Mouse (Mus musculus): ENCODE data around the gene AL607142.1. TPM values are rescaled to one million over a fixed set of nuclear protein-coding genes. Genes with fewer than 3 reads are reported as not detected.

AL607142.1 gene
- total and polyA plus RNA-seq, 2 experiments from 2014 or later: not detected

DNA sequence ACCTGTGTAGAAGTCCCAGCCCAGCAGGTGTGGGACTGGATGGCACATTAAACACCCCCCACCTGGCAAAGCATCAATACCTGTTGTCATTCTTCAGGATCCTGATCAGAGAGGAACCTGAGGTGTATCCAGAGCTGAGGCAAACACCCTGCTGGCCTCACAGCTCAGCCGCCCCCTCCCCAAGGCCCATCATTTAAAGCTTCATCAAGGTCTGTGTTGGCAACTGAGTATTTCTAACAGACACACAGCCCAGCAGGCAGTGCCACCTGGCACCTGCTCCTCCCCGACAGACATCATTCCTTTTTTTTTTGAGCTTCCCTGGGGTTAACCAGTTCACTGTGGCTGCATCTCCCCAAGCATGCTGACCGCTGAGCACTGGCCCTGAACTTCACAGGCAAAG is 50.7 kb downstream of the AL607142.1 start:
- Histone ChIP-seq H3K4me3 (ENCODE audit: low read depth, low read length) (no peak overlapping the region), H3K4me1 (ENCODE audit: insufficient read depth, low read length) (no peaks in the 10 kb centered on the region), H3K27ac (ENCODE audit: low read depth, low read length) (no peak overlapping the region), H3K9me3 (ENCODE audit: low read length) (peaks cover 5% of the 10 kb centered on the region; the same call in 1 of the 2 replicates), H3K4me2 (ENCODE audit: low read depth, low read length, poor library complexity, severe bottlenecking) (no peak overlapping the region), H3K9ac (replicated peaks; ENCODE audit: low read length, poor library complexity, severe bottlenecking) (no peak overlapping the region), H3K27me3 (ENCODE audit: insufficient read depth, low read length) (no peaks in the 10 kb centered on the region), H3K36me3 (ENCODE audit: insufficient read depth, low read length) (no peaks in the 10 kb centered on the region)
- DNase-seq (ENCODE audit: low spot score): no peak
- 91% methylated on average over 3 of the region's 3 CpGs for WGBS
- ATAC-seq (ENCODE audit: low FRiP score): no peak
- TF ChIP-seq CTCF (IDR thresholded peaks at IDR 0.05): no peak

GRCm38 (mm10) chr4:120116312-120116711 is 51.5 kb downstream of the AL607142.1 start:
- TF ChIP-seq CTCF (IDR thresholded peaks at IDR 0.05): no peak
- no peaks in the 10 kb centered on the region for H3K27me3 ChIP-seq (ENCODE audit: insufficient read depth, low read length)
- ATAC-seq (ENCODE audit: low FRiP score): no peak

GRCm38 (mm10) chr4:120120276-120120675 is 55.5 kb downstream of the AL607142.1 start:
- TF ChIP-seq CTCF (IDR thresholded peaks at IDR 0.05): peak; percentile 90
- Histone ChIP-seq H3K9ac (replicated peaks; ENCODE audit: low read length, poor library complexity, severe bottlenecking) (no peak overlapping the region), H3K27ac (ENCODE audit: low read depth, low read length) (no peak overlapping the region), H3K27me3 (ENCODE audit: insufficient read depth, low read length) (no peaks in the 10 kb centered on the region), H3K36me3 (ENCODE audit: insufficient read depth, low read length) (peaks cover 4% of the 10 kb centered on the region; the same call in 1 of the 2 replicates), H3K9me3 (ENCODE audit: low read length) (peaks cover 5% of the 10 kb centered on the region; the same call in 1 of the 2 replicates), H3K4me2 (ENCODE audit: low read depth, low read length, poor library complexity, severe bottlenecking) (no peak overlapping the region), H3K4me1 (ENCODE audit: insufficient read depth, low read length) (no peaks in the 10 kb centered on the region), H3K4me3 (ENCODE audit: low read depth, low read length) (no peak overlapping the region)
- WGBS: 39% methylated on average over 8 of the region's 8 CpGs
- DNase-seq (ENCODE audit: low spot score) (peak; percentile 68), ATAC-seq (ENCODE audit: low FRiP score) (peak; percentile 57; the same call in 1 of the 2 replicates)

More at GRCm38 (mm10) chr4:120116312-120116711, 51.5 kb downstream of the AL607142.1 start:
- H3K4me1 ChIP-seq (ENCODE audit: insufficient read depth, low read length): no peaks in the 10 kb centered on the region
- H3K4me2 ChIP-seq (ENCODE audit: low read depth, low read length, poor library complexity, severe bottlenecking): no peak overlapping the region
- H3K4me3 ChIP-seq (ENCODE audit: low read depth, low read length): no peak overlapping the region
- H3K36me3 ChIP-seq (ENCODE audit: insufficient read depth, low read length): no peaks in the 10 kb centered on the region
- H3K9me3 ChIP-seq (ENCODE audit: low read length): peaks cover 5% of the 10 kb centered on the region; the same call in 1 of the 2 replicates
- H3K27ac ChIP-seq (ENCODE audit: low read depth, low read length): no peak overlapping the region
- WGBS: 93% methylated on average over 1 of the region's 1 CpGs
- no peak overlapping the region for H3K9ac ChIP-seq (replicated peaks; ENCODE audit: low read length, poor library complexity, severe bottlenecking)
- no peak for DNase-seq (ENCODE audit: low spot score)

DNA sequence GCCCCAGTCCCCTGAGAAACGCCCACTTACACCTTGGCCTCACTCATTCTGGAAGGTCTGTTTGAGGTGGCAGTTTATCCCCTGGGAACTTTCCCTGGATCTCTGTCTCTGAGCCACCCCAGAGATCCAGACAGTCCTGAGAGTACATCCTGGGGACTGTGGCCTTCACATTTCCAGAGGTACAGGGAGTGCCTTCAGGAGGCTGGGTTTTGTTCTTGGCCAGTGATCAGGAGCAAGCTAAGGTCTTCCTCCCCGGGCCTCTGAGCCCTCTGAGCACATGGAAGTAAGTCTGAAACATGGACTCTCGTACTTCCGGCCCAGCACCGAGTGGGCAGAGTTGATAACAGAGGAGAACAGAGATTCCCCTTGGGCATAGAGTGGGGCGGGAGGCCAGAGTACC is 59.9 kb downstream of the AL607142.1 start:
- no peak overlapping the region for H3K9ac ChIP-seq (replicated peaks; ENCODE audit: low read length, poor library complexity, severe bottlenecking)
- no peak for DNase-seq (ENCODE audit: low spot score)
- no peak overlapping the region for H3K27ac ChIP-seq (ENCODE audit: low read depth, low read length)
- ATAC-seq (ENCODE audit: low FRiP score): no peak
- TF ChIP-seq CTCF (IDR thresholded peaks at IDR 0.05): no peak
- H3K9me3 ChIP-seq (ENCODE audit: low read length): no peaks in the 10 kb centered on the region
- H3K27me3 ChIP-seq (ENCODE audit: insufficient read depth, low read length): no peaks in the 10 kb centered on the region
- no peak overlapping the region for H3K4me2 ChIP-seq (ENCODE audit: low read depth, low read length, poor library complexity, severe bottlenecking)
- H3K36me3 ChIP-seq (ENCODE audit: insufficient read depth, low read length): peaks cover 7% of the 10 kb centered on the region; the same call in 1 of the 2 replicates
- WGBS: 86% methylated on average over 6 of the region's 6 CpGs
- H3K4me3 ChIP-seq (ENCODE audit: low read depth, low read length): no peak overlapping the region
- H3K4me1 ChIP-seq (ENCODE audit: insufficient read depth, low read length): no peaks in the 10 kb centered on the region

DNA sequence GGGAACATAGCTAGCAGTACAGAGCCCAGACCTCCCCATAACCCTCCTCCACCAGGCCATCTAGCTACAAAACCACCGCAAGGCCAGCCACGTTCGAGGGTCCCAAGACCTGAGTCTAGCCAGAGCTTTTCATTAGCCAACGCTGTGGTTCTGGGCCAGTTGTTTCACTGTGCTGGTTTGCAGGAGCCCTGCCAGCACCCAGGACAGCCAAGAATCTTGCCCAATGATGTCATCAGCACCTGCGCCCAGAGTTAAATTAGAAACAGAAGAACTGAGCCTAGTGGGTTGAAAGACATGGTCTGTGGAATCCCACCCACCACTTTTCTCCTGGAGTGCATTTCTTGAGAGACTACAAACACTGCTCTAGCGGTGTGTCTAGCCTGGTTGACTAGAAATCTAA is 61.3 kb downstream of the AL607142.1 start:
- no peaks in the 10 kb centered on the region for H3K27me3 ChIP-seq (ENCODE audit: insufficient read depth, low read length)
- H3K4me2 ChIP-seq (ENCODE audit: low read depth, low read length, poor library complexity, severe bottlenecking): no peak overlapping the region
- DNase-seq (ENCODE audit: low spot score) (no peak), ATAC-seq (ENCODE audit: low FRiP score) (no peak)
- TF ChIP-seq CTCF (IDR thresholded peaks at IDR 0.05): no peak
- H3K9ac ChIP-seq (replicated peaks; ENCODE audit: low read length, poor library complexity, severe bottlenecking): no peak overlapping the region
- H3K9me3 ChIP-seq (ENCODE audit: low read length): no peaks in the 10 kb centered on the region
- no peak overlapping the region for H3K27ac ChIP-seq (ENCODE audit: low read depth, low read length)
- WGBS: 92% methylated on average over 6 of the region's 6 CpGs
- no peak overlapping the region for H3K4me3 ChIP-seq (ENCODE audit: low read depth, low read length)
- H3K4me1 ChIP-seq (ENCODE audit: insufficient read depth, low read length): no peaks in the 10 kb centered on the region
- peaks cover 7% of the 10 kb centered on the region; the same call in 1 of the 2 replicates for H3K36me3 ChIP-seq (ENCODE audit: insufficient read depth, low read length)

GRCm38 (mm10) chr4:120127333-120127732 is 62.5 kb downstream of the AL607142.1 start:
- WGBS: 79% methylated on average over 3 of the region's 3 CpGs
- TF ChIP-seq CTCF (IDR thresholded peaks at IDR 0.05): no peak

More at GRCm38 (mm10) chr4:120127333-120127732, 62.5 kb downstream of the AL607142.1 start:
- ATAC-seq (ENCODE audit: low FRiP score) (no peak), DNase-seq (ENCODE audit: low spot score) (no peak)
- Histone ChIP-seq H3K36me3 (ENCODE audit: insufficient read depth, low read length) (peaks cover 10% of the 10 kb centered on the region; the same call in 1 of the 2 replicates), H3K4me2 (ENCODE audit: low read depth, low read length, poor library complexity, severe bottlenecking) (no peak overlapping the region), H3K9ac (replicated peaks; ENCODE audit: low read length, poor library complexity, severe bottlenecking) (no peak overlapping the region), H3K4me3 (ENCODE audit: low read depth, low read length) (no peak overlapping the region), H3K27me3 (ENCODE audit: insufficient read depth, low read length) (no peaks in the 10 kb centered on the region), H3K9me3 (ENCODE audit: low read length) (no peaks in the 10 kb centered on the region), H3K27ac (ENCODE audit: low read depth, low read length) (no peak overlapping the region), H3K4me1 (ENCODE audit: insufficient read depth, low read length) (no peaks in the 10 kb centered on the region)

All from midbrain, postnatal 0 days (tissue).